Mouse (Mus musculus) heart, embryonic 16.5 days (tissue): ENCODE measurements around the gene 1600014C23Rik. TPM values are rescaled to one million over a fixed set of nuclear protein-coding genes. Genes with fewer than 3 reads are reported as not detected.

ENCODE experiments used
- ATAC-seq: fragments of 200-750 bp; cut with Nextera tagmentation; replicated peaks from 2 replicates; pipeline ENCODE4 v1.8.0; 2017; ENCODE audit warnings: moderate number of reproducible peaks; ENCODE audit not compliant: insufficient read depth, low FRiP score; ENCODE audit errors: extremely low read depth
- H3K27ac ChIP-seq: fragments of 300-500 bp; sonication (generic); 2 replicates; pipeline ENCODE4 v1.5.1; 2014; ENCODE audit warnings: mild to moderate bottlenecking, low read length, control low read depth, moderate library complexity
- H3K27me3 ChIP-seq: fragments of 300-500 bp; sonication (generic); 2 replicates; pipeline ENCODE4 v1.6.1; 2014; ENCODE audit warnings: low read length, mixed read lengths; ENCODE audit not compliant: control insufficient read depth, insufficient read depth
- H3K36me3 ChIP-seq: fragments of 300-500 bp; sonication (generic); 2 replicates; pipeline ENCODE4 v1.6.1; 2014; ENCODE audit not compliant: control insufficient read depth, insufficient read depth
- H3K4me1 ChIP-seq: fragments of 300-500 bp; sonication (generic); 2 replicates; pipeline ENCODE4 v1.6.1; 2014; ENCODE audit warnings: low read length, mixed read lengths; ENCODE audit not compliant: control insufficient read depth, insufficient read depth
- H3K4me2 ChIP-seq: fragments of 300-500 bp; sonication (generic); 2 replicates; pipeline ENCODE4 v1.6.1; 2014; ENCODE audit warnings: low read depth, mild to moderate bottlenecking, control low read depth, low read length
- H3K4me3 ChIP-seq: fragments of 300-500 bp; sonication (generic); 2 replicates; pipeline ENCODE4 v1.5.1; 2014; ENCODE audit warnings: mild to moderate bottlenecking, control low read depth, low read length
- H3K9ac ChIP-seq: fragments of 300-500 bp; sonication (generic); 2 replicates; pipeline ENCODE4 v1.6.1; 2014; ENCODE audit warnings: low read length, control low read depth
- H3K9me3 ChIP-seq: fragments of 300-500 bp; sonication (generic); replicated peaks from 2 replicates; pipeline ENCODE4 v1.6.1; 2016; ENCODE audit warnings: low read length; ENCODE audit not compliant: control insufficient read depth
- WGBS: fragments of 180-500 bp; shearing (Covaris S2); extraction: QIAGEN DNeasy Blood & Tissue Kit; methylation state at CpG from one replicate; pipeline ENCODE4 v1.1.7; 2014; 5-methylcytosine and 5-hydroxymethylcytosine counted together
- polyA plus RNA-seq: library from polyadenylated mRNA; unstranded; fragments of >200 nt; fragmentation: Nextera tagmentation; extraction: Ambion mirVana; gene quantifications from 2 replicates; pipeline ENCODE4 v1.2.1, GENCODE M21; 2015

1600014C23Rik gene
- polyA plus RNA-seq, 1 experiment from 2014 or later = 1.4 TPM

DNA sequence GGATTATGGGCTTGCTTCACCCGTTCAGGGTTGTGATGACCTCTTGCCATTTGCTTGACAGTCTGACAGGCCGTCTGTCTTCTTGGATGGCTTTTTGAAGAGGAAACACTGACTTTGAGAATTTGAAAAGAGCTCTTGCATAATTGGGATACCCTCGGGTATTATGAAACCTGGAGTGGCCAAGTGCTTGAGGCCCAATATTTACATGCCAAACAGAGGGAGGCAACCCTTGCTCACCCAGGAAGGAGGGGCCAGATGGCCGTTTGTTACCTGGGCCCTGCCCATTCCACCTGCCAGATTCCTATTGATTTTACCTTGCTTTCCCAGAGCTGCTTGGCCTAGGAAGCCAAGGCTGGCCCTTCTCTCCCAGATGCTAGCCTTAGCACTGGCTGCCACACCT, 31.4 kb downstream of the 1600014C23Rik start:
- no peak overlapping the region for H3K4me3 ChIP-seq
- H3K27ac ChIP-seq = no peak overlapping the region
- no peak for ATAC-seq
- no peak overlapping the region for H3K4me2 ChIP-seq
- H3K27me3 ChIP-seq = no peaks in the 10 kb centered on the region
- peaks cover 5% of the 10 kb centered on the region for H3K4me1 ChIP-seq
- no peak overlapping the region for H3K9ac ChIP-seq
- 61% methylated on average over 4 of the region's 4 CpGs for WGBS
- peaks cover 8% of the 10 kb centered on the region; the same call in 1 of the 2 replicates for H3K36me3 ChIP-seq
- no peaks in the 10 kb centered on the region for H3K9me3 ChIP-seq

DNA sequence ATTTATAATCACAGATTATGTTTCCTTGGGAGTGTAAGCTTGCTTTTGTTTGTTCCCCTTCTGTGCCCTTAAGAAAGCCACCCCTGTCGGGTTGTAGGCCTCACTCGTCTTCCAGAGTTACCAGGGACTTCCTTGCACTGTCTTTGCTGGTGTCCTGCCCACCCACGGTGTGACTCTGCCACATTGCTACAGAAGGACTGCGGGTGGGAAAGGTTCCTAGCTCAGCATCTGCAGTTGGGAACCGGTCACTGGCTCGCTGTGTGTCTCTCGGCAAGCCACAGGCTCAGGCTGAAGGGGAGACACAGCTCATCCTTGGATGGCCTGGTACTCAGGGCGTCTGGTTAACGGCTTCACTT, 32.4 kb downstream of the 1600014C23Rik start:
- H3K9ac ChIP-seq = peak overlapping the region; percentile 49
- peak overlapping the region; percentile 58 for H3K27ac ChIP-seq
- H3K4me3 ChIP-seq = no peak overlapping the region
- peaks cover 5% of the 10 kb centered on the region for H3K4me1 ChIP-seq
- no peak for ATAC-seq
- peaks cover 12% of the 10 kb centered on the region; the same call in 1 of the 2 replicates for H3K36me3 ChIP-seq
- WGBS = 59% methylated on average over 9 of the region's 9 CpGs
- H3K27me3 ChIP-seq = no peaks in the 10 kb centered on the region
- no peak overlapping the region for H3K4me2 ChIP-seq
- no peaks in the 10 kb centered on the region for H3K9me3 ChIP-seq

DNA sequence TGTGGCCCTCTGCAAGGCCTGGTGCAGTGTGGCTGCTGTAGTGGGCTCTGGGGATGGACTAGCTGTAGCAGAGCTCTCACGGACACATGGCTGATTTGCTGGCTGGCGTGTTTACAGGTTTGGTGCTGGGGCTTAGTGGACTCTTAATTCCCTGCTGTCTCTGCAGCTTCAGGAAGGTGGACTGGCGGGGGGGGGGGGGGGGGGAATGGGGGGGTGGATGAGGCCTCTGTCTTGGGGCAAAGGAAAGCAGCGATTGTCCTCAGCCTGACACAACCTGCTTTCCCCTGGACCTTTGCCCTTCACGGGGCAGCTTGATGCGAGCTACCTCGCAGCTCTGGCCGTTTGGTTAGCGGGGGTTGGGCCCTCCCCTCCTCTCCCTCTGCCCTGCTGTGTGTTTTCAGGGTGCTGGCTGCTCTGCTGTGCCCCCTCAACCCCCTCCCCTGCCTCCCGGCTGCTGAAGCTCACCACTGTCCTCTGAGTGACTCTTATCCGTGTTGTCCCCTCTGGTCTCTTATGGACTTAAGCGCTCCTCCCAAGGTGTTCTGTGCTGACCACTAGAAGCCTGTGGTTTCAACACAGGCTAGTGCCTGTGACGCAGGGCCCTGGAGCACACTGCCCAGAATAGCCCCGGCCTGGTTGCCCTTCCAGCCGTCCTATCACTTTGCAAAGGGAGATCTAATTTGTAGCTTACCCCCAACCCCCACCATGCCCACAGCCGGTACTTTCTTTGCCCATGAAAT, 33.0 kb downstream of the 1600014C23Rik start:
- Histone ChIP-seq H3K4me1 (peaks cover 7% of the 10 kb centered on the region), H3K36me3 (peaks cover 12% of the 10 kb centered on the region; the same call in 1 of the 2 replicates), H3K27me3 (no peaks in the 10 kb centered on the region), H3K4me3 (no peak overlapping the region), H3K9me3 (no peaks in the 10 kb centered on the region), H3K9ac (no peak overlapping the region; the same call in 1 of the 2 replicates), H3K27ac (peak overlapping the region; percentile 58), H3K4me2 (no peak overlapping the region)
- 36% methylated on average over 11 of the region's 16 CpGs for WGBS
- ATAC-seq = peak; percentile 83

DNA sequence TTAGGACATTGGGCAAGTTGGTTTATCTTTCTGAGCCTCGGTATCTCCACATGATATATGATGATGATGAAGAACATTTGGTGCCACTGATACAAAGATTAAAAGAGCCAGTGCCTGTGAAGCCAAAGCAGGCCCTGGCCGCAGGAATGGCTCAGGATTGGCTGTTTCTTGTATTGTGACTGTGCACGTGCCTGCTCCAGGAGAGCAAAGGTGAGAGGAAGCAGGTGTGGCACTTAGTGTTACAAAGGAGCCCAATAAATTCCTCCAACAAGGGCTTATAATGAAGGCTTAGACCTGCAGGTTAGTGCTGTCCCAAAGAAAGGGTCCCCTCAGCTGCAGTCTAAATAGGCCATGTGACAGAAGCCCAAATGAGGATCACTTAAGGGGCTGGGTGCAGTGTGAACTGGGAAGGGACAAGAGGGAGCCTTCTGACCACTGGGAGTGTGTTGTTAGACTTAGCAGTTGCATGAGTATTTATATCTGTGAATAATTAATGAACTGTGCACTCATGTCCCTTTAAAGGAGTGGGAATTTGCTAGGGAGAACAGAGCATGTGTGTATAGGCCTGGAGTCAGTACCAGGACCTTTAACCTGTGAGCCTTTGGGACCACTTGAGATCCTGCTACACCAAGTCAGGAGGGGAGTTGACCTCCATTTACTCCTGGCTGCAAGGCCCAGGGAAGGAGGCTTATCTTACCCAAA, 34.5 kb downstream of the 1600014C23Rik start:
- Histone ChIP-seq H3K27ac (no peak overlapping the region), H3K4me1 (peaks cover 19% of the 10 kb centered on the region), H3K4me3 (no peak overlapping the region), H3K27me3 (no peaks in the 10 kb centered on the region), H3K9ac (no peak overlapping the region), H3K36me3 (peaks cover 12% of the 10 kb centered on the region; the same call in 1 of the 2 replicates), H3K9me3 (no peaks in the 10 kb centered on the region), H3K4me2 (no peak overlapping the region)
- 84% methylated on average over 3 of the region's 3 CpGs for WGBS
- no peak for ATAC-seq

DNA sequence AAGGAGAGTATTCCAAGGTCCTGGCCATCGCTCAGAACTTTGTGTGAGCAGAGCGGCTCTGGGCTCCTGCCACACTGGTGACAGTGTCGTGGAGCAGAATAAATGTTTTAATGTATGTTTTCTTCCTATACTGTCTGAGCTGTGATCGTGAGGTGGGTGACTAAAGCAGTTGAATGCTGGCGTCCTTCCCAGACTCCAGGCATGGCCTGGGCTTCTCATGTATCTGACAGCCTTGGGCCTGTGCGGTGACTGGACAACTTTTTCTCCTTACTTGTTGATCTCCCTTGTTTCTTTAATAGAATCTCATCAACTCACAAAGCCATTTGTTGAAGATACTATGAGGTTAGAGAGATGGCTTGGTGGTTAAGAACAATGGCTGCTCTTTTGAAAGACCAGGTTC, 35.3 kb downstream of the 1600014C23Rik start:
- Histone ChIP-seq H3K9me3 (no peaks in the 10 kb centered on the region), H3K36me3 (peaks cover 12% of the 10 kb centered on the region; the same call in 1 of the 2 replicates), H3K4me2 (no peak overlapping the region), H3K27ac (no peak overlapping the region), H3K27me3 (no peaks in the 10 kb centered on the region), H3K4me3 (no peak overlapping the region), H3K4me1 (peaks cover 25% of the 10 kb centered on the region), H3K9ac (no peak overlapping the region)
- ATAC-seq = no peak
- 58% methylated on average over 6 of the region's 6 CpGs for WGBS

DNA sequence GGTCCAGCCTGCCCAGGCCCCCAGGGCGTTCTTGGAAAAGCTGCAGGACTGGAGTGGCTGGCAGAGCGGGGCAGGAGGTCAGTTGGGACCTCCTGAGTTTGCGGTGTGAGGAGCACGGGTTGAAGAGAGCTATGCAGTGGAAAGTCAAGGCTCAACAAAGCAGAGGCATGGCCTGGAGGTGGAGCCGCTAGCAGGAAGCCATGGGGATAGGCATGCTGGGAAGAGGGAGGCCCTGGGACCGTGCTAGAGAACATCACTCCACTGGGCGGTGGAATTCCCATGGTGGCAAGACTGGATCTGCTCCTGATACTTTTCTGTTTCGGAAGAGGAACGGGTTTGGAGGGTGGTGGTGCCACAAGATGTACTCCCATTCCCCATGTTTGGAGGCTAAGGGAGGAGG, 36.7 kb downstream of the 1600014C23Rik start:
- no peak overlapping the region for H3K4me3 ChIP-seq
- H3K27me3 ChIP-seq = no peaks in the 10 kb centered on the region
- WGBS = 89% methylated on average over 9 of the region's 9 CpGs
- H3K9ac ChIP-seq = no peak overlapping the region
- H3K4me2 ChIP-seq = no peak overlapping the region
- no peaks in the 10 kb centered on the region for H3K9me3 ChIP-seq
- peaks cover 25% of the 10 kb centered on the region for H3K4me1 ChIP-seq
- H3K27ac ChIP-seq = no peak overlapping the region
- peaks cover 12% of the 10 kb centered on the region; the same call in 1 of the 2 replicates for H3K36me3 ChIP-seq
- no peak for ATAC-seq

DNA sequence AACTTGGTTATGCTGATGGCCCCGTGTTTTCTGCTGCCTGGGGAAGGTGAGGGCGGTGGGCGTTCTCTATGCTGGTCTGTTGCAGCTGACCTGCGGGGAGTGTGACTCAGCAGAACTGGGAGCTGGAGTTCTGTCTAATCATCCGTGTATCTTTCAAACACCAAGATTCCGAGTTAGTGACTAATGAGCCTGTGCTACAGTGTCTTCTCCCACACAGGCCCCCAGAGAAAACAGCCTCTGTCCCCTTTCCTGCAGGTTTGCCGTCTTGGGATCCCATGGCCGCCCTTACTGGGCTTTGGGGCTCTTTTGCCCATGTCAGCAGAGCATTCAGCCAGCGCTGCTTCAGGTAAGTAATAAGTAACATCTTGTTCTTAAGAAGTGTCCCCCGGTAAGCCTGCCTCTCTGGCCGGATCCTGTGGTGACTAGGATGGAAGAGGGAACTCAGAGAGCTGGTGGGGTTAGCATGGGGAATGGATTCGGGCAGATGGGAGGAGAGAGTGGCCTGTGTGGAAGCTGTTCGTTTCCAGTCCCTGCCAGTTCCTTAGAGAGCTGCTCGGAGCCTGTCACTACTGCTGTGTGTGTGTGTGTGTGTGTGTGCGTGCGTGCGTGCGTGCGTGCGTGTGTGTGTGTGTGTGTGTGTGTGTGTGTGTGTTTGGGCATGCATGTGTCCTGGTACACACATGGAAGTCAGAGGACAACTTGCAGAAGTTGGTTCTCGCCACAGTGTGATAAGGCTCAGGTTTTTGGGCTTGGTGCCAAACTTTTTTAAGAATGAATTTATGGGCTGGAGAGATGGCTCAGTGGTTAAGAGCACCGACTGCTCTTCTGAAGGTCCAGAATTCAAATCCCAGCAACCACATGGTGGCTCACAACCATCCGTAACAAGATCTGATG, 38.2 kb downstream of the 1600014C23Rik start:
- H3K27ac ChIP-seq = no peak overlapping the region
- peaks cover 21% of the 10 kb centered on the region for H3K4me1 ChIP-seq
- peaks cover 12% of the 10 kb centered on the region; the same call in 1 of the 2 replicates for H3K36me3 ChIP-seq
- 52% methylated on average over 23 of the region's 23 CpGs for WGBS
- H3K4me3 ChIP-seq = no peak overlapping the region
- H3K4me2 ChIP-seq = no peak overlapping the region
- 0 out of 2 replicates have a peak overlapping the region, but pooled peaks have one; percentile 23 for H3K9ac ChIP-seq
- no peak for ATAC-seq
- no peaks in the 10 kb centered on the region for H3K27me3 ChIP-seq
- H3K9me3 ChIP-seq = no peaks in the 10 kb centered on the region

DNA sequence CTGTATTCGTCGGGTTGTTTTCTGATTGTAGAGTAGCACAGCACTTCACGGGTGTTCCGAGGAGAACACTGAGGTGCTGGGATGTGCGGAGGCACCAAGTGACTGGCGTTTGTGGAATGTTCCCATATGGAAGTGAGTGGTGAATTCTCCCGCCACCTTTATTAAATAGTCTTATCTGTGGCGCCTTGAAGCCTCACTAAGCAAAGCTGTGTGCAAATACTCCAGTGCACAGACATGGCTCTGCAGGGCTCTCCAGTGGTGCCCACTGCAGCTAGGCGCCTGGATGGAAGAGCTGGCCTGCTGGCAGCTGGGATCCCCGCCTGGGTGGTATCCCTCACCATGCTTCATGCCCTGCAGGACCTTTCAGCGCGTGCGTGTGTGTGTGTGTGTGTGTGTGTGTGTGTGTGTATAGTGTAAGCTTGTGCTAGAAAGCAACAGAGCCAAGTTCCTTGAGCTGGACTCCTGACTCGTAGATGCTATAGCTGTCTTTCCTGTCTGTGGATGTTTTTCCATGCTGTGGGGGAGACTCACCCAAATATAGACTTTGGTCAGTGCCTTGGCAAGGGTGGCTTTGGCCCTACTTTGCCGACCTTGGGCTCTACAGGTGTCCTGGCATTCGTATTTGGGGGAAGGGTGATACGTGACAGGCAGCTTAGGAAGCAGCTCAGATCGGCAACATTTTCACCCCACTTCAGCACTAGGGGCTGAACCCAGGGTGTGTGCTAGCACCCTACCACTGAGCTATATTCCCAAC, 39.7 kb downstream of the 1600014C23Rik start:
- Histone ChIP-seq H3K9ac (0 out of 2 replicates have a peak overlapping the region, but pooled peaks have one; percentile 12), H3K4me3 (no peak overlapping the region), H3K27ac (no peak overlapping the region), H3K4me1 (peaks cover 25% of the 10 kb centered on the region), H3K36me3 (peaks cover 11% of the 10 kb centered on the region; the same call in 1 of the 2 replicates), H3K27me3 (no peaks in the 10 kb centered on the region), H3K9me3 (no peaks in the 10 kb centered on the region), H3K4me2 (0 out of 2 replicates have a peak overlapping the region, but pooled peaks have one; percentile 3)
- WGBS = 53% methylated on average over 18 of the region's 18 CpGs
- ATAC-seq = peak; percentile 26; the same call in 1 of the 2 replicates
